Mouse (Mus musculus): ENCODE data around the gene Mrgpra2b.
"Not testable (repeated sequence)": the region's sequence is repeated elsewhere in the genome, so short reads cannot be mapped to it uniquely, and the experiment has no call there.

The Mrgpra2b gene
- long read RNA-seq, experiment 1, result 0 reads
- long read RNA-seq, experiment 2, result 0 reads

- intact Hi-C loops (cut with DNase I), result no loop called here
Observed at GRCm38 (mm10) chr7:47528762-47529161, at the start of gene Mrgpra2b. TSS of gene Mrgpra2b (minus strand) at chr7:47528862.

DNA sequence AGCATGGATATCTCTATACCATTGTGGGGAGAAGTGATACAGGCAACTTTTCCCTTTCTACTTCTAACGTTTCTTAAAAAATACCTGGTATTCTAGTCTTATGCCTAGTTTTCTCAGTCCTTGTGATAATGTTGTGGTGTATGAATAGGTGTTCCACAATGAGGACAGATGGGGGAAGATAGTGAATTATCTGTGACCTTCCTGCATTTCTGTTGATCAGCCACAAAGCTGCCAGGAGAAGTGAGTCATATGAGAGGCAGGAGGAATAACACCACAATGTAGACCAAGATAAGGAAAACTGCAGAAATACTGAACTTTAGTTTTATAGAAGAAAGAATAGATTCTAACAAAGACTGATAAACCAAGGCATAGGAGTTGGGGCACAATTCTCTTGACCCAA, 12.3 kb downstream of the Mrgpra2b start:
- intact Hi-C loops (cut with DNase I), result no loop called here

GRCm38 (mm10) chr7:47515050-47515449, 13.6 kb downstream of the Mrgpra2b start:
- intact Hi-C loops (cut with DNase I), result no loop called here

DNA sequence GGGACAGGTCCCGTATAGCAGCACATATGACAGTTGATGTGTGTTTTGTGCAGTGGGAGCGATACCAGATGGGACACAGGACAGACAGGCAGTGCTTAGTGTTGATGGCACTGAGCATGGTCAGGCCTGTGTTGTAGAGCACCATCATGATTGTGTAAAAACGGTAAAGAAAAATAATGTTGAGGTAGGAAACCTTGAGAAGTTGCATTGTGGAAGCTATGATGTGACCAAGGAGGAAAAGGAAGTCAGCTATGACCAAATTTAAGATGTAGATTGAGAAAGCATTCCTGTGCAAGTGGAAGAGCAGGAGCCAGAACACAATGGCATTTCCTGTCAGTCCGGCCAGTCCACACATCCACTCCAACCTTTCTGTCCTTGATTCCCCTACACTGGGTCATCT, 25.7 kb downstream of the Mrgpra2b start:
- intact Hi-C loops (cut with DNase I), result no loop called here

- intact Hi-C loops (cut with DNase I), result not testable (repeated sequence)
Observed at GRCm38 (mm10) chr7:47491266-47491665, 37.4 kb downstream of the Mrgpra2b start.

DNA sequence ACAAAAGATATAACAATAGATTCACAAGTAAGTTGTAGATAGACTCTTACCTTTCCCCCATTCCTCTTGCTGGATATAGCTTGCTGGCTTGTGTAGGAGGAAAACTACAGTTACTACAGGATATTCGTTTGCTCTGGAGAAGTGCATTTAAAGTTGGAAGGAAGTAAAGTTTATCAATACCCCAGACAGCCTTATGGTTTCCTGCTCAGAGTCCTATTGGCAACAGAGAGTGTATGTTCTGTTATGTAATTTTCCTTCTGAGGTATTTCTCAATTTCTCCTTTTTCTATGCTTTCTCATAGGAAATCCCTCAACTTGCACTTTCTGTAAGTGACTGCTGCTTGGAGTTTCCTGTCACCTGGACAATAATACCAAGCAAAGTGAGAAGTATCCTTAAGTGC, 39.2 kb downstream of the Mrgpra2b start:
- intact Hi-C loops (cut with DNase I), result not testable (repeated sequence)

GRCm38 (mm10) chr7:47483181-47483580, 45.5 kb downstream of the Mrgpra2b start:
- intact Hi-C loops (cut with DNase I), result not testable (repeated sequence)

DNA sequence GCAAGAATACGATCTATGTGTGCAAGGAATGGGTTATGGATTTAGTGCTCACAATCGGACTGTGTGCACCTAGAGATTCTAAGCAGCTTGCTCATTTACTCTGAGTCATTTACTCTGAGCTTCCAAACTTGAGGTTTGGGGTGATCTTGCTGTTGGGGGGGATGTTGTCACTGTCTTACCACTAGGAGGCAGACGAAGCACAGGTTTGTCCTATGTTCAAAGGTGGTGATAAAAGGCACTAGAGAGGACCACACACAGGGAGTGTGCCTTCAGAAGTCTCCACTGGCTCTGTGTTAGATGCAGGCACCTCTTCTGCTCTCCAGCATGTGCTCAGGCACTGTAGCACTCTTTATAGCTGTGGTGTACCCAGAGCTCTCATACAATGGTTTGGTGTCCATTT, 54.8 kb downstream of the Mrgpra2b start:
- intact Hi-C loops (cut with DNase I), result not testable (repeated sequence)

- intact Hi-C loops (cut with DNase I), result not testable (repeated sequence)
Observed at GRCm38 (mm10) chr7:47465278-47465981, 63.2 kb downstream of the Mrgpra2b start.

DNA sequence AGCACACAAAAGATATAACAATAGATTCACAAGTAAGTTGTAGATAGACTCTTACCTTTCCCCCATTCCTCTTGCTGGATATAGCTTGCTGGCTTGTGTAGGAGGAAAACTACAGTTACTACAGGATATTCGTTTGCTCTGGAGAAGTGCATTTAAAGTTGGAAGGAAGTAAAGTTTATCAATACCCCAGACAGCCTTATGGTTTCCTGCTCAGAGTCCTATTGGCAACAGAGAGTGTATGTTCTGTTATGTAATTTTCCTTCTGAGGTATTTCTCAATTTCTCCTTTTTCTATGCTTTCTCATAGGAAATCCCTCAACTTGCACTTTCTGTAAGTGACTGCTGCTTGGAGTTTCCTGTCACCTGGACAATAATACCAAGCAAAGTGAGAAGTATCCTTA, 76.6 kb downstream of the Mrgpra2b start, which contains the start of gene Mrgpra2a:
Mrgpra2a (minus strand) TSS at position 125 of the 400 bp plus-strand sequence.
- intact Hi-C loops (cut with DNase I), result not testable (repeated sequence)

DNA sequence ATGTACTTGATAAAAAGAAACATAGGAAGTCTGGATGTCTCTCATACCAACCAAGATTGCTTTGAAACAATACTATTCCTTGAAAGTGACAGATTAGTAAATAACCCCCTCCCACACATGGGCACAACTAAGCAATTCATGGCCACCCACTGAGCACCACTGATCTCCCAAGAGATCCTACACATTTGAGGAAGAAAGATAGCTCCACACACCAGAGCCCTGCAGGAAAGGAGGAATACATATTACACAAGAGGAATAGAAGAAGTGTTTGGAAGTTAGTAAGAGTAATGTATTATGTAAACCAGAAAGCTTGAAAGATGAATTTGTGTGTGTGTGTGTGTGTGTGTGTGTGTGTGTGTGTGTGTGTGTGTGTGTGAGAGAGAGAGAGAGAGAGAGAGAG, 82.9 kb downstream of the Mrgpra2b start:
- intact Hi-C loops (cut with DNase I), result not testable (repeated sequence)

DNA sequence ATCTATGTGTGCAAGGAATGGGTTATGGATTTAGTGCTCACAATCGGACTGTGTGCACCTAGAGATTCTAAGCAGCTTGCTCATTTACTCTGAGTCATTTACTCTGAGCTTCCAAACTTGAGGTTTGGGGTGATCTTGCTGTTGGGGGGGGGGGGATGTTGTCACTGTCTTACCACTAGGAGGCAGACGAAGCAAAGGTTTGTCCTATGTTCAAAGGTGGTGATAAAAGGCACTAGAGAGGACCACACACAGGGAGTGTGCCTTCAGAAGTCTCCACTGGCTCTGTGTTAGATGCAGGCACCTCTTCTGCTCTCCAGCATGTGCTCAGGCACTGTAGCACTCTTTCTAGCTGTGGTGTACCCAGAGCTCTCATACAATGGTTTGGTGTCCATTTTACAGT, 92.2 kb downstream of the Mrgpra2b start:
- intact Hi-C loops (cut with DNase I), result not testable (repeated sequence)

DNA sequence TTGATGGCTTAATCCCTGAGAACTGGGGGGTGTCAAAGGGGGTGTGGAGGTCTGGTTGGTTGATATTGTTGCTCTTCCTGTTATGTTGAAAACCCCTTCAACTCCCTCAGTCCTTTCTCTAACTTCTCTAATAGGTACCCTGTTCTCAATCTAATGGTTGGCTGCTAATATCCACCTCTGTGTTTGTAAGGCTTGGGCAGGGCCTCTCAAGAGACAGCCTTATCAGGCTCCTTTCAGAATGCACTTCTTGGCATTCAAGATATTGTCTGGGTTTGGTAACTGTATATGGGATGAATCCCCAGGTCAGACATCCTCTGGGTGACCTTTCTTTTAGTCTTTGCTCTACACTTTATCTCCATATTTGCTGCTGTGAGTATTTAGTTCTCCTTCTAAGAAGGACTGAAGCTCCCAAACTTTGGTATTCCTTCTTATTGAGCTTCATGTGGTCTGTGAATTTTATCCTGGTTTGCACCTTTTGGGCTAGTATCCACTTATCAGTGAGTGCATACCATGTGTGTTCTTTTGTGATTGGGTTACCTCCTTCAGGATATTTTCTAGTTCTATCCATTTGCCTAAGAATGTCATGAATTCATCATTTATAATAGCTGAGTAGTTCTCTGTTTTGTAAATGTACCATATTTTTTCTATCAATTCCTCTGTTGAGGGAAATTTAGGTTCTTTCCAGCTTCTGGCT, 100.7 kb downstream of the Mrgpra2b start:
- intact Hi-C loops (cut with DNase I), result not testable (repeated sequence)

Data from adrenal gland (tissue).